Mouse (Mus musculus): Measurements from ENCODE around the gene Pard3b. TPM values are rescaled to one million over a fixed set of nuclear protein-coding genes. Genes with fewer than 3 reads are reported as not detected.

Gene Pard3b
- polyA plus RNA-seq, 1 experiment from 2014 or later: 11.4 TPM

DNA sequence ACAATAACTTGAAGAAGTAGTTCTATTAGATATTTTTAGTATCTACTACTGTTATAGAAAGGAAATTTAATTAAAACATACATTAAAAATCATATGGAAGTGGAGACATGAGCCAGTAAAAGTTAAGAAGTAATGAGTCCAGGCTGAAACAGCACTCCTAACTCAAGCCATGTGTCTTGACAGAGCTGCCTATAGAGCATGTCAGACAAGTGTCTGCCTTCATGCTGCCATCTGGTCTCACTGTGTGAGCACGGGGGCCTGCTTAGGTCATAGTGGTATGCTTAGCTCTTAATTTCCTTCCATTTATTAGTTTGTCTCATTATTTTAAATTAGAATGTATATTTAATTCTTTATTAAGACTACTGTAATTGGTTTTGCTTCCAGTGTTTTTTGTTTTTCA is 517.3 kb downstream of the Pard3b start:
- no peaks in the 10 kb centered on the region for H3K36me3 ChIP-seq
- no peak overlapping the region for H3K9ac ChIP-seq
- no peaks in the 10 kb centered on the region for H3K4me1 ChIP-seq (replicated peaks)
- H3K27ac ChIP-seq: no peak overlapping the region
- H3K9me3 ChIP-seq: no peaks in the 10 kb centered on the region
- no peak for ATAC-seq (ENCODE audit: low FRiP score)
- H3K4me2 ChIP-seq: no peak overlapping the region
- 66% methylated on average over 1 of the region's 1 CpGs for WGBS
- H3K27me3 ChIP-seq: no peaks in the 10 kb centered on the region
- no peak overlapping the region for H3K4me3 ChIP-seq

DNA sequence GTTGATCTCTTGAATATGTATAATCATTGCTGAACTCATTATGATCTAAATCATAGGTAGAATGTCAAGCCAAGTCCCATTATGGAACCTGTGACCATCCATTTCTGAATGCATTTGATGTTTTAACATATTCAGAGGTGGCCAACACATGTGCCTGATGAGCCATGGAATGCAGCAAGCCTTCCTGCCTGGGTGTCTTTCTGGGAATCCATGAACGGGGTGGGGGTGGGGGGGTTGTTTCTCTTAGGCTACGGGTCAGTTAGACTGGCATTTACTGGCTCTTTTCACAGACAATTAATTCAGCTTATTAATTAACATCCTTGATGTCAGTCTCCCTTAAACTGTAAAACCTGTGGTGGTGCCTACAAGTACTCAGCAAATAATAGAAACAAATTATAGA is 521.0 kb downstream of the Pard3b start:
- no peaks in the 10 kb centered on the region for H3K9me3 ChIP-seq
- WGBS: 71% methylated on average over 2 of the region's 2 CpGs
- no peak for ATAC-seq (ENCODE audit: low FRiP score)
- no peak overlapping the region for H3K4me3 ChIP-seq
- no peaks in the 10 kb centered on the region for H3K36me3 ChIP-seq
- H3K4me1 ChIP-seq (replicated peaks): no peaks in the 10 kb centered on the region
- no peak overlapping the region for H3K27ac ChIP-seq
- H3K9ac ChIP-seq: no peak overlapping the region
- H3K27me3 ChIP-seq: no peaks in the 10 kb centered on the region
- no peak overlapping the region for H3K4me2 ChIP-seq

DNA sequence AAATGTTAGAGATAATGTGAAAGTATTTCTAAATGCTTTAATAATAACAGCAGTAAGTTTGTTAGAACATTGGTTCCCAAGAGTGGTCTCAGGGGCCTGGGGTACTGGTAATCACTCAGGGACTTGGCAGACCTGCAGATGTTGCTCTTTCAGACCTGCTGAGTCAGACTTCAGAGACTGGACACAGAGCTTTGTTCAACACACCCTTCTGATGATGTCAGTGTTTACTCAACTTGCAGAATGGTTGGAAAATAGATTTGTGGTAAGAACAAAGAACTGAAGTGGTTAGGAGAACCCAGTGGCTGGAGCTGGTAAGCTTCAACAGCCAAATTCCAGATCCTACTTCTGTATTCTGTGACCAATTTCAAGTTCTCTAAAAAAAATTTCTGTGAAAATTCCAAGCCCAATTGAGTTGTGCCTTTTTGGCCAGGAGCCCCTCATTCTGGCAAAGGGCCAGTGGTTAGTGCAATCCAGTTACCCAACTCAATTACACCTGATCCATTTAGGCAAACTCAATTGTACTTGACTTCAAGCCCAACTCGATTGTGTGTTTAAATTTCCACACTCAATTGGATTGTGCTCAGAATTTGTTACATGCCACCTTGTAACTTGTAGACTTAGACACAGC is 536.5 kb downstream of the Pard3b start:
- no peaks in the 10 kb centered on the region for H3K36me3 ChIP-seq
- no peak overlapping the region for H3K9ac ChIP-seq
- H3K9me3 ChIP-seq: no peaks in the 10 kb centered on the region
- H3K27ac ChIP-seq: no peak overlapping the region
- H3K4me2 ChIP-seq: no peak overlapping the region
- no peak overlapping the region for H3K4me3 ChIP-seq
- 0 out of 2 replicates have a peak, but pooled peaks cover 6% of the 10 kb centered on the region for H3K4me1 ChIP-seq (replicated peaks)
- 82% methylated on average over 1 of the region's 1 CpGs for WGBS
- no peak for ATAC-seq (ENCODE audit: low FRiP score)
- H3K27me3 ChIP-seq: no peaks in the 10 kb centered on the region

DNA sequence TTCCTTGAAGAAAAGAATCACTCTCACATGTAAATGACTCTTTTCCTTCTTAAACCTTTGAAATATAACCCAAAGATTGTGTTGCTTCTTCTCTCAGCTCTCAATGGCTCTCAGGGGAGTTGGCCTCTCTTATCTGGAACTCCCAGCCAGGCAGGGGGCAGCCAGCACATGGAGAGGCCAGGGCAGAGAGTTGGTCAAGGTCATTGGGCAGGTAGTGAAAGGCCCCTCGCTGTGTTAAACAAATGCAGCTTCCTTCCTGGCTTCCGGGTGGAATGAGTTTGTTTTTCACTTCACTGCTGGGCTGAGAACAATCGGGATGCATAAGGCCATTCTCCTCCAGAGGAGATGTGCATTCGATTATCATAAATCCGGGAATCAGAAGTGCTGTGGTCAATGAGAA is 543.0 kb downstream of the Pard3b start:
- Histone ChIP-seq H3K36me3 (no peaks in the 10 kb centered on the region), H3K27ac (no peak overlapping the region), H3K9ac (no peak overlapping the region), H3K4me1 (replicated peaks) (peaks cover 12% of the 10 kb centered on the region), H3K27me3 (no peaks in the 10 kb centered on the region), H3K9me3 (no peaks in the 10 kb centered on the region), H3K4me3 (no peak overlapping the region), H3K4me2 (no peak overlapping the region)
- no peak for ATAC-seq (ENCODE audit: low FRiP score)
- under 1% methylated on average over 5 of the region's 5 CpGs for WGBS

DNA sequence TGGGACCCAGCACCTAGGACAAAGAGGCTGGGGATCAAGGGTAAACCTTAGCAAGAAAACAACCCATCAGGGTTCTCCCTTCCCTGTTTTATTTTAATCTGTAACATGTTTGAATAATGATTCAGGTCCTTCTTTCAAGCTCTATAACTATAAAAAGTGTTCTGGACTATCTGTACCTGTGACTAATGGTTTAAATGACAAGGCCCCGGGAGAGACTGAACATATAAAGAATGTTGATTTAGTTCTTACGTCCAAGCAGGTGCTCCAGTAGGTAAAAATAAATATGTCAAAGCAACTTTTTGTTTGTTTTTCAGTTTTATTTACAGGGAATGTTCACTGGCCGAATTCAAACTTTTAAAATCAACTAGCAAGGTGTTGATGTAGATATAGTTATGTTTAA is 544.0 kb downstream of the Pard3b start:
- H3K27me3 ChIP-seq: no peaks in the 10 kb centered on the region
- ATAC-seq (ENCODE audit: low FRiP score): no peak
- H3K27ac ChIP-seq: no peak overlapping the region
- peaks cover 6% of the 10 kb centered on the region for H3K4me1 ChIP-seq (replicated peaks)
- H3K9me3 ChIP-seq: no peaks in the 10 kb centered on the region
- no peaks in the 10 kb centered on the region for H3K36me3 ChIP-seq
- 77% methylated on average over 3 of the region's 3 CpGs for WGBS
- no peak overlapping the region for H3K9ac ChIP-seq
- H3K4me2 ChIP-seq: no peak overlapping the region
- H3K4me3 ChIP-seq: no peak overlapping the region

DNA sequence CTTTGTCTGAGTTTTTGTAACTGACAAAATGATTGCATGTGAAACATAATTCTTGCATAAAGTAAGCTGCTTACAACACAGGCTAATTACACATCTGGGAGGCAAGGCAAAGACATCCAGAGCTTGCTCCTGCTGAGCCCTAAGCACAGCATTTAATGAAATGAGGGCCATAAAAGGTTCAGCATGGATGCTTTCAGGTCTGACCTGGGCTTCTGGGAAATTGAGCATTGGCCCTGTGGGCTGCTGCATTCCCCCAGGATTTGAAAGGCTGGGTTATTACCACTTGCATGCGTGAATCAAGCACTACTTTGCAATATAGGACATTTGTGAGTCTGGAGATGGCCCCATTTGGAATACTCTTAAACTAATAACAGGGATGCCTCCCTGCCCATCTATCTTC is 552.2 kb downstream of the Pard3b start:
- Histone ChIP-seq H3K36me3 (no peaks in the 10 kb centered on the region), H3K4me3 (no peak overlapping the region), H3K27ac (no peak overlapping the region), H3K4me1 (replicated peaks) (peaks cover 8% of the 10 kb centered on the region; the same call in 1 of the 2 replicates), H3K9me3 (no peaks in the 10 kb centered on the region), H3K4me2 (no peak overlapping the region), H3K9ac (no peak overlapping the region), H3K27me3 (no peaks in the 10 kb centered on the region)
- 44% methylated on average over 1 of the region's 1 CpGs for WGBS
- no peak for ATAC-seq (ENCODE audit: low FRiP score)

DNA sequence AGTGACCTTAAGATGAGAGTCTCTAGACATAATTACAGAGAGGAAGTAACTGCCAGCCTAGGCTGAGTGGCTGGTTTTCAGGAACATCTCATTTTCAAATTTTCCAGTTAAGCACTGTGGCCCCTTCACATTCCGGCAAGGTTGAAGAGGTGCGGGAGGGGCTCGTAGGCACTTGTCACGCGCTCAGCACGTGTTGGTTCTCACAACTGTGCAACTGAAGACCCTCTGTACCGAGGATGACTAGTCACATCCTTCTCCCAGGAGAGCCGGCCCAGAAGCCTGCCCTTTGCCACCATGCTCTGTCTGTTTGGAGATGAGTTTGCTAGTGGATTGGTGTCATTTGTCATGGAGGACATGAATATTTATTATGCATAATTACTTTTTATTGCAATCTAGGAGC is 558.9 kb downstream of the Pard3b start:
- Histone ChIP-seq H3K9ac (no peak overlapping the region), H3K36me3 (no peaks in the 10 kb centered on the region), H3K9me3 (no peaks in the 10 kb centered on the region), H3K4me2 (no peak overlapping the region), H3K27me3 (no peaks in the 10 kb centered on the region), H3K4me3 (no peak overlapping the region), H3K27ac (no peak overlapping the region), H3K4me1 (replicated peaks) (peaks cover 4% of the 10 kb centered on the region)
- no peak for ATAC-seq (ENCODE audit: low FRiP score)
- 49% methylated on average over 8 of the region's 8 CpGs for WGBS

DNA sequence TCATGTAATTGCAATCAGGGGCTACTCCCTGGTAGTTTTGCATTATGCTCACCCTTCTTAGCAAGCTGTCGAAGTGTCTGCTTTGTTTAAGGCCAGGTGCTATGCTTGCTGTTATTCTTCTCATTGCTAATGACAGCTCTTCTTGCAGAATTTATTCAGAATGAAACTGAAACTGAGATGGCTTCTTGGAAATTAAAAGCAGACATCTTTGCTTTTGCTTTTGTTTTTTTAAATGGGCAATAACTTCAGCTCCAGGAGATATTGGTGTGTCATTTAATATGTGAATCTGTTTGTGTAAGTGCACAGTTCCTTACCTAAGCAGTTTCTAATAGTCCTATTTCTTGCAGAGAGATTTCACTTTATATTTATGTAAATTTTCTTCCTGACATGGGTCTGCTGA is 562.3 kb downstream of the Pard3b start:
- no peak overlapping the region for H3K4me3 ChIP-seq
- H3K9ac ChIP-seq: no peak overlapping the region
- WGBS: 79% methylated on average over 1 of the region's 1 CpGs

DNA sequence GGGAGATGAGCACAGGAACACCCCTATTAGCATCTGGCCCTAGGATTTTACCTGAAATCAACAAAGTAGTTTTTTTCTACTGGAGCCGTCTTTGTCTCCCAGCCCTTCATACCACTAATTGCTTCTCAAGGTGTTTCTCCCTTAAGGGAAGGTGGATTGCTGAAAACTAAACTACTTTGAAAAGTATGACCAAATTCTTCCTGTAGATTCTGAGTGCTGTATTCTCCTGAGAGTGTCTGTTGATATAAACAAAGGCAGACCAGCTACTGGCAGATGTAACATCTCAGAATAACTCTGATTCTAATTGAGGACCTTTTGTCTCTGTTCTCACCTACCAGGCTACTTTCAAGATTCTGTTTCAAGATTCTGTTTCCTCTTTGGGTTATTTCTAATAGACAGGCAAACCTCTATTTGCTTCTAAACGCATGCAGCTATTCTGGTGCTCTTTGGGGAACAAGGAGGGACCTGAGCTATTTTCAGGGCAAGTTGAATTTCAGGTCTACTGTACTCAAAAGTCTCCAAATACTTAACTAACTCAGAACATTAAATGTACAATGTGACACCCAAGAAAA is 563.1 kb downstream of the Pard3b start:
- Histone ChIP-seq H3K4me1 (replicated peaks) (peaks cover 4% of the 10 kb centered on the region), H3K9me3 (no peaks in the 10 kb centered on the region), H3K9ac (no peak overlapping the region), H3K27ac (no peak overlapping the region), H3K36me3 (no peaks in the 10 kb centered on the region), H3K4me2 (no peak overlapping the region), H3K27me3 (no peaks in the 10 kb centered on the region), H3K4me3 (no peak overlapping the region)
- 73% methylated on average over 2 of the region's 2 CpGs for WGBS
- no peak for ATAC-seq (ENCODE audit: low FRiP score)

More for the DNA sequence above, 562.3 kb downstream of the Pard3b start:
- no peaks in the 10 kb centered on the region for H3K9me3 ChIP-seq
- ATAC-seq (ENCODE audit: low FRiP score): no peak
- no peaks in the 10 kb centered on the region for H3K36me3 ChIP-seq
- H3K27ac ChIP-seq: no peak overlapping the region
- H3K4me2 ChIP-seq: no peak overlapping the region
- H3K27me3 ChIP-seq: no peaks in the 10 kb centered on the region
- H3K4me1 ChIP-seq (replicated peaks): peaks cover 4% of the 10 kb centered on the region

DNA sequence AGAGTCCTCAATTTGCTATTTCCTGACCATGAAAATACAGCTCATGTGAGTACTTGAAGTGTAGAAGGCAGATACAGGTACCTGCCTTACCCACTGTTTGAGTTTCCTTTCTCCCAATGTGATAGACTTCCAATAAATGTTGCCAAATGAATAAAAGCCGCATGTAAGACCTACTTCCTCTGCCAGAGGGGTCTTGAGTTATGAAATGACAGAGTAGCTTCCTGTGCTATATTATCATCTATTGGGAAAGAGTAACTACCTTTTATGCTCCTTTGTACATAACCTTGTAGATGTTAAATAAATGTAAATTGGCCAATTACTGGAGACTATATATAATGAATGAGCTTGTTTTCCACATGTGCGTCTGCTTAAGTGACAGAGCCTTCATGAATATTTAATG is 574.7 kb downstream of the Pard3b start:
- Histone ChIP-seq H3K36me3 (no peaks in the 10 kb centered on the region), H3K4me3 (no peak overlapping the region), H3K27ac (no peak overlapping the region), H3K4me2 (no peak overlapping the region), H3K4me1 (replicated peaks) (peaks cover 25% of the 10 kb centered on the region), H3K9me3 (no peaks in the 10 kb centered on the region), H3K9ac (no peak overlapping the region), H3K27me3 (no peaks in the 10 kb centered on the region)
- ATAC-seq (ENCODE audit: low FRiP score): no peak
- 60% methylated on average over 2 of the region's 2 CpGs for WGBS

DNA sequence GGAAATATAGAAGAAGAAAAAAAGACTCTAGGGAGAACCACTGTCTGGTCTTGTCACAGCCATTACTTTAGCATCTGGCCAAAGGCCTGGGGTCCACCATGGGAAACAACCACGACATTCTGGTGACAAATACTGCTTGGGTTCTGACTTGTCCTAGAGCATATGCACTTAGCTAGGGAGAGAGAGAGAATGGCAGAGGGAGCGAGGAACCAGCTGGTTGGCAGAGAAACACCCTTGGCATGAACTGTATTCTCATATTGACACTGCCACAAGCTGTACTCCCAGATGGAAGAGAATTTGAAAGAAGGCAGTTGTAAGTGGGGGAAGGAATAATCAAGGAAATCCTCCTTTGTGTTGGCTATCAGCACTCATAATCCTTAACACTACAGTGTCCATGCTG is 577.2 kb downstream of the Pard3b start:
- Histone ChIP-seq H3K9ac (no peak overlapping the region), H3K27ac (peak overlapping the region; percentile 40), H3K4me3 (no peak overlapping the region), H3K36me3 (no peaks in the 10 kb centered on the region), H3K4me2 (no peak overlapping the region), H3K27me3 (no peaks in the 10 kb centered on the region), H3K4me1 (replicated peaks) (peaks cover 25% of the 10 kb centered on the region), H3K9me3 (no peaks in the 10 kb centered on the region)
- no peak for ATAC-seq (ENCODE audit: low FRiP score)
- WGBS: 58% methylated on average over 2 of the region's 2 CpGs

DNA sequence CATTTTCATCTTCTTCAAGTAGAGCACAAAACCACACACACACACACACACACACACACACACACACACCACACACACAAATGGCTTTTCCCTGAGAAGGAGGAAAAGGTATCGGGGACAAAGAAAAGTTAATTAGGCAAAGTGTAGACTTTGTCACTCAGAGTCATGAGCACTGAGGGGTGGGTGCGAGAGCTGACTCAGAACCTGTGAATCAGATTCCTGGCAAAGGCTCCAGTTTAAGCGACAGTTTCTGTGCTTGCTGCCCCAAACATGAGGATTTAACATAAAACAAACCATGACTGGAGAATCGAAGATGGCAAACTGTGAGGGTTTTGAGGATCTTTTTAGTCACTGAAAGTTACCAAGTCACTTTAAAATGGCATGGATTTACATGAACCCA is 577.9 kb downstream of the Pard3b start:
- Histone ChIP-seq H3K36me3 (no peaks in the 10 kb centered on the region), H3K9me3 (no peaks in the 10 kb centered on the region), H3K27me3 (no peaks in the 10 kb centered on the region), H3K4me3 (no peak overlapping the region), H3K9ac (no peak overlapping the region), H3K4me1 (replicated peaks) (peaks cover 25% of the 10 kb centered on the region), H3K27ac (no peak overlapping the region), H3K4me2 (no peak overlapping the region)
- WGBS: 85% methylated on average over 4 of the region's 4 CpGs
- ATAC-seq (ENCODE audit: low FRiP score): no peak

DNA sequence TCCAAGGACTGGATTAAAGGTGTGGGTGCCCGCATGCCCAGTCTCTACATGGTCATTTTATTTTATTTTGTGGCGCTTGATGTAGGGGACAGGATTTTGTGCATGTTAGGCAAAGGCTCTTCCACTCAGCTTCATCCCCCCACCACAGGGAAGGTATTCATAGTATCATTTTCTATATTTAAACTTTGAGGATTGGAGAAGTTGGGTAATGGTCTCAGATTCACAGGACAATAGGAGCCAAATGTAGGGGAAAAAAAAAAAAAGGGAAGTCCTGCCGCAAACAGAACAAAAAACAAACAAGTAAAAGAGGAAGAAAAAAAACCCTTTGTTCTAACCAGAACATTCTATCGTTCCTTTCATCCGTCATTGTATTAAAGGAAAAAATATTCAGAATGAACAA is 590.5 kb downstream of the Pard3b start:
- Histone ChIP-seq H3K9ac (no peak overlapping the region), H3K27ac (no peak overlapping the region), H3K27me3 (no peaks in the 10 kb centered on the region), H3K4me2 (no peak overlapping the region), H3K36me3 (no peaks in the 10 kb centered on the region), H3K4me1 (replicated peaks) (peaks cover 5% of the 10 kb centered on the region; the same call in 1 of the 2 replicates), H3K4me3 (no peak overlapping the region), H3K9me3 (no peaks in the 10 kb centered on the region)
- 86% methylated on average over 5 of the region's 5 CpGs for WGBS
- no peak for ATAC-seq (ENCODE audit: low FRiP score)

Measured in hindbrain, embryonic 13.5 days (tissue).